Mouse (Mus musculus) forebrain, embryonic 12.5 days (tissue): ENCODE measurements around the gene Plekhm1. TPM values are rescaled to one million over a fixed set of nuclear protein-coding genes. Genes with fewer than 3 reads are reported as not detected.

ENCODE experiments used
- ATAC-seq: fragments of 200-750 bp; cut with Nextera tagmentation; 2 replicates; pipeline ENCODE4 v1.8.0; 2017; ENCODE audit warnings: moderate TSS enrichment; ENCODE audit not compliant: low FRiP score
- H3K27ac ChIP-seq: fragments of 300-500 bp; sonication (generic); 2 replicates; pipeline ENCODE4 v1.5.1; 2016; ENCODE audit warnings: mild to moderate bottlenecking
- H3K27me3 ChIP-seq: fragments of 300-500 bp; sonication (generic); 2 replicates; pipeline ENCODE4 v1.6.1; 2016; ENCODE audit warnings: mild to moderate bottlenecking
- H3K36me3 ChIP-seq: fragments of 300-500 bp; sonication (generic); replicated peaks from 2 replicates; pipeline ENCODE4 v1.6.1; 2016; ENCODE audit warnings: mild to moderate bottlenecking
- H3K4me1 ChIP-seq: fragments of 300-500 bp; sonication (generic); 2 replicates; pipeline ENCODE4 v1.6.1; 2016
- H3K4me2 ChIP-seq: fragments of 300-500 bp; sonication (generic); 2 replicates; pipeline ENCODE4 v1.6.1; 2016; ENCODE audit warnings: mild to moderate bottlenecking, moderate library complexity
- H3K4me3 ChIP-seq: fragments of 300-500 bp; sonication (generic); replicated peaks from 2 replicates; pipeline ENCODE4 v1.5.1; 2016; ENCODE audit warnings: mild to moderate bottlenecking
- H3K9ac ChIP-seq: fragments of 300-500 bp; sonication (generic); 2 replicates; pipeline ENCODE4 v1.6.1; 2016; ENCODE audit warnings: mild to moderate bottlenecking
- H3K9me3 ChIP-seq: fragments of 300-500 bp; sonication (generic); 2 replicates; pipeline ENCODE4 v1.6.1; 2016
- WGBS: fragments of 180-500 bp; shearing (Covaris S2); methylation state at CpG from one replicate; pipeline ENCODE4 v1.1.7; 2016; 5-methylcytosine and 5-hydroxymethylcytosine counted together
- polyA plus RNA-seq: library from polyadenylated mRNA; unstranded; fragments of >200 nt; fragmentation: Nextera tagmentation; extraction: Ambion mirVana; gene quantifications from 2 replicates; pipeline ENCODE4 v1.2.1, GENCODE M21; 2016

Plekhm1 gene
- polyA plus RNA-seq, 1 experiment from 2014 or later, result 10.3 TPM

- no peak overlapping the region for H3K9ac ChIP-seq
- H3K4me3 ChIP-seq, result no peak overlapping the region
- no peaks in the 10 kb centered on the region for H3K36me3 ChIP-seq
- peaks cover 7% of the 10 kb centered on the region; the same call in 1 of the 2 replicates for H3K27me3 ChIP-seq
- 84% methylated on average over 7 of the region's 7 CpGs for WGBS
- no peaks in the 10 kb centered on the region for H3K9me3 ChIP-seq
- no peaks in the 10 kb centered on the region for H3K4me1 ChIP-seq
- no peak for ATAC-seq
- H3K4me2 ChIP-seq, result no peak overlapping the region
- no peak overlapping the region for H3K27ac ChIP-seq
These were observed 66.9 kb downstream of the Plekhm1 start for GRCm38 (mm10) chr11:103345408-103346091.

DNA sequence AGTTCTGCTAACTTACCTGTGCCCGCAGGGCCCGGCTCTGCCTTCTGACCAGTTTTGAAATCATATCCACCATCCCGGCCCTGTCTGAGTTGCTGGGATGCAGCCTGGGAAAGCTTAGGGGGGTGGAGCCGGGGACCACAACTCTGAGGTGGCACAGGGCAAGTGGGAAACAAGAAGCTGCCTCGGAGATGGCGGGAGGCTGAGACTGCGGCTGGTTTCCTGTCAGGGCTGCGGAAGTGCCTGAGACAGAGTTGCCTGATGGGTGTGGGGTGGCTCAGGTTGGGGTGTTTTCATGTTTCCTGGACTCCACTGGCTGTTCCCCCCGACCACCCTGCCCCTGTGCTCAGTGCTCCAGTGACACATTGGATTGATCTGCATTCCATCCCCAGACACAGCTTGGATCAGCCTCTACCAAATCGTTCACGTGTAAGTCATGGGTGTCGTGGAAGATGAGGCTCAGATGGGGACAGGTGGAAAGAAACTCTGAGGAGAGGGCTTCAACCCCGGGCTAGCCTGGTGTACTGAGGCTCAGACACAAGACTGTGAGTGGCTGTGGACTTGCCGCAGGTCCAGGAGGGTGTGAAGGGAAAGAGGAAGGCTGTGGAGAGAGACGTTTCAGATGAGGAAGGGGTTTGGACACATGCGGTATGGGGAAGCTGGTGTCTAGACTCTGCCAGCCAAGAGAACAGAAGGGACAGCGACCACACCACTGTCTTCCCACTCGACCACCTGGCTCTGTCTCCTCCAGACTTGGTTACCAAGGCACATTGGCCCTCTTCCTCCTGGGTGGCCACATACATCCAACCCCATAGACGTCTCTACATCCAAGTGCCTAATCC lies 67.8 kb downstream of the Plekhm1 start:
- no peak overlapping the region for H3K4me3 ChIP-seq
- H3K36me3 ChIP-seq, result no peaks in the 10 kb centered on the region
- WGBS, result 77% methylated on average over 19 of the region's 19 CpGs
- 0 out of 2 replicates have a peak, but pooled peaks cover 1% of the 10 kb centered on the region for H3K4me1 ChIP-seq
- ATAC-seq, result no peak
- H3K9me3 ChIP-seq, result no peaks in the 10 kb centered on the region
- H3K27ac ChIP-seq, result no peak overlapping the region
- peaks cover 9% of the 10 kb centered on the region; the same call in 1 of the 2 replicates for H3K27me3 ChIP-seq
- no peak overlapping the region for H3K4me2 ChIP-seq
- no peak overlapping the region for H3K9ac ChIP-seq

DNA sequence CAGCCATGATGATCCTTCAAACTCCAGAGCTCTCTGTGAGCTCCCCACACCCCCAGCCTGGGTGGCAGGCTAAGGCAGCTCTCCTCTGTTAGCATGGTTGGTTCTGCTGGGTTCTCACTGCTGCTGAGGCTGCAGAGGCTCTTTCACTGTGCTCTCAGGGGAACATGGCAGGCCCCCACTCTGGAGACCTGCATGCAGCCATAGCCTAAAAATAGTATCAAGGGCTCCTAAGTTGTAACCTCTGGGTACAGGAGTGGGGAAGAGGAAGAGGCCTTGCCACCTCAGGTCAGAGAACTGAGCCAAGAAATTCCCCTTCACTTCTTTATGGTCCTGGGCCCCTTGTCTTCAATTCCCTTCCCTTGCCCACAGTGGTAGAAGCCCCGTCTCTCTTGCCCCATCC lies 68.6 kb downstream of the Plekhm1 start:
- ATAC-seq, result no peak
- no peak overlapping the region for H3K4me2 ChIP-seq
- WGBS, result 79% methylated on average over 1 of the region's 1 CpGs
- no peaks in the 10 kb centered on the region for H3K36me3 ChIP-seq
- 0 out of 2 replicates have a peak, but pooled peaks cover 4% of the 10 kb centered on the region for H3K4me1 ChIP-seq
- H3K27me3 ChIP-seq, result peaks cover 15% of the 10 kb centered on the region; the same call in 1 of the 2 replicates
- no peaks in the 10 kb centered on the region for H3K9me3 ChIP-seq
- H3K27ac ChIP-seq, result no peak overlapping the region
- H3K9ac ChIP-seq, result no peak overlapping the region
- H3K4me3 ChIP-seq, result no peak overlapping the region

GRCm38 (mm10) chr11:103343063-103343462 lies 69.4 kb downstream of the Plekhm1 start:
- Histone ChIP-seq H3K9me3 (no peaks in the 10 kb centered on the region), H3K4me1 (0 out of 2 replicates have a peak, but pooled peaks cover 4% of the 10 kb centered on the region), H3K27ac (no peak overlapping the region), H3K4me3 (no peak overlapping the region), H3K36me3 (no peaks in the 10 kb centered on the region), H3K9ac (no peak overlapping the region), H3K4me2 (no peak overlapping the region), H3K27me3 (peaks cover 15% of the 10 kb centered on the region; the same call in 1 of the 2 replicates)
- 83% methylated on average over 6 of the region's 6 CpGs for WGBS
- no peak for ATAC-seq

DNA sequence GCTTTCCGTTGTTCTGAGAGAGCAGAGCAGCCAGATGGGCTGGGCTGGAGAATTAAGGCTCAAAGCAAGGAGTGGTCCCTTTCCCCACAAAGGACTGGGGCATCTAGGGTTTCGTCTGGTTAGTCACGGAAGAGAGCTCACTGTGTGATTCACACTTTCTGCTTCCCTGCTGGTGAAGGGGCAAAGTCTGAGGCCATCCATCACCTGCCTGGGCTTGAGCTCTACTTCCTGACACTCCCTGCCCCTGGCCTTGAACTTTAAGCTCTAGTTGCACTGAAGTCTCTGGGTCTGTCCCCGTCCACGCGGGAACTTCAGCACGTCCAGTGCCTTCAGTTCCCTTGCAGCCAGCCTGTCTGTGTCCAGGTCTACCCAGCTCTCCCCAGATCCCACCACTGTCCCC lies 71.8 kb downstream of the Plekhm1 start:
- ATAC-seq, result no peak
- WGBS, result 59% methylated on average over 7 of the region's 7 CpGs
- H3K9me3 ChIP-seq, result no peaks in the 10 kb centered on the region
- H3K9ac ChIP-seq, result no peak overlapping the region
- H3K4me3 ChIP-seq, result no peak overlapping the region
- 0 out of 2 replicates have a peak, but pooled peaks cover 4% of the 10 kb centered on the region for H3K4me1 ChIP-seq
- peaks cover 22% of the 10 kb centered on the region; the same call in 1 of the 2 replicates for H3K27me3 ChIP-seq
- no peak overlapping the region for H3K27ac ChIP-seq
- H3K36me3 ChIP-seq, result no peaks in the 10 kb centered on the region
- no peak overlapping the region for H3K4me2 ChIP-seq

- Histone ChIP-seq H3K9me3 (no peaks in the 10 kb centered on the region), H3K36me3 (no peaks in the 10 kb centered on the region), H3K4me3 (no peak overlapping the region), H3K4me1 (0 out of 2 replicates have a peak, but pooled peaks cover 4% of the 10 kb centered on the region), H3K4me2 (peak overlapping the region; percentile 27; the same call in 1 of the 2 replicates), H3K9ac (no peak overlapping the region), H3K27me3 (peaks cover 27% of the 10 kb centered on the region), H3K27ac (no peak overlapping the region)
- no peak for ATAC-seq
- WGBS, result 73% methylated on average over 19 of the region's 19 CpGs
These were observed 72.4 kb downstream of the Plekhm1 start for GRCm38 (mm10) chr11:103340130-103340529.

- Histone ChIP-seq H3K4me3 (no peak overlapping the region), H3K27ac (no peak overlapping the region), H3K4me1 (0 out of 2 replicates have a peak, but pooled peaks cover 4% of the 10 kb centered on the region), H3K27me3 (peaks cover 33% of the 10 kb centered on the region), H3K9me3 (no peaks in the 10 kb centered on the region), H3K4me2 (peak overlapping the region; percentile 27; the same call in 1 of the 2 replicates), H3K9ac (no peak overlapping the region), H3K36me3 (no peaks in the 10 kb centered on the region)
- WGBS, result 49% methylated on average over 19 of the region's 19 CpGs
- ATAC-seq, result no peak
These were observed 72.9 kb downstream of the Plekhm1 start for GRCm38 (mm10) chr11:103339414-103340119.

DNA sequence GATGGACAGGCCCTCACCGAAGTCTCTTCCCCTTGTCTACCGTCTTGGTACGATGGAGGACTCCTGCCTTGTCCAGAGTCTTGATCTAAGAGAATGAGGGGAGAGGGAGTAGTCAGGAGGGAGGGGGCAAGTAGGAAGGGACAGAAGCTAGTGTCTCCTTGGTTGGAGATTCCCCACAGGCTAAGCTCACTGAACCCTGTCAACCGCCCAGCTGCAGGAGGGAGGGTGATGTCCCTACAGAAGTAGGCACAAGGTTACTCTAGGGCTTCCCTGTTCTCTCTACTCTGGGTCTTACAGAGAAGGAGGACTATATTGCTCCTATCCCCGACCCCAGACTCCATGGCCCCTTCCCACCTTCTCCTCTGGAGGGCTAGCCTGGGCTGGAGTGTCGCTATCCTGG lies 73.8 kb downstream of the Plekhm1 start:
- Histone ChIP-seq H3K9ac (no peak overlapping the region), H3K9me3 (no peaks in the 10 kb centered on the region), H3K36me3 (no peaks in the 10 kb centered on the region), H3K4me2 (no peak overlapping the region), H3K27ac (no peak overlapping the region), H3K4me1 (peaks cover 6% of the 10 kb centered on the region), H3K27me3 (peaks cover 42% of the 10 kb centered on the region), H3K4me3 (no peak overlapping the region)
- no peak for ATAC-seq
- WGBS, result 94% methylated on average over 6 of the region's 6 CpGs

DNA sequence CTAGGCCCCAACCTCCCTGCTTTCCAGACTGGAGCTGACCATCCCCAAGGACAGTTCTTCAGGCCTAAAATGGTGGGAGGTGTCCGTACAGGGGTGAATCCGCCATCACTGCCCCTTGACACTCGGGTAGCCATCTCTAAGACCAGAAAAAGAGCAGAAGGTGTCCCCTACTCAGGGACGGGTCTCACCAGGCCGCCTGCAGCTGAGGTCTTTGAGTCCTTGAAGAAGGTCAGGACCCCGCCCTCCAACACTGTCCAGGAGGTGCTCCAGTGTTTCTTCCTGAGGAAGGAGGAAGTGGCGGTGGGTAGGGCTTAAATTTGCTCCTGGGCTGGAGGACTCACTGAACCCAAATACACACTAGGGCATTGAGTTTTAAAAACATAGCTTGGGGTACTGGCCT lies 74.4 kb downstream of the Plekhm1 start:
- H3K27ac ChIP-seq, result no peak overlapping the region
- H3K4me2 ChIP-seq, result no peak overlapping the region
- H3K4me3 ChIP-seq, result no peak overlapping the region
- H3K27me3 ChIP-seq, result peaks cover 47% of the 10 kb centered on the region
- H3K9ac ChIP-seq, result no peak overlapping the region
- H3K36me3 ChIP-seq, result no peaks in the 10 kb centered on the region
- H3K9me3 ChIP-seq, result no peaks in the 10 kb centered on the region
- WGBS, result 82% methylated on average over 7 of the region's 7 CpGs
- H3K4me1 ChIP-seq, result peaks cover 12% of the 10 kb centered on the region
- no peak for ATAC-seq

GRCm38 (mm10) chr11:103337180-103337579 lies 75.3 kb downstream of the Plekhm1 start:
- Histone ChIP-seq H3K9me3 (no peaks in the 10 kb centered on the region), H3K4me3 (no peak overlapping the region), H3K4me2 (no peak overlapping the region), H3K9ac (no peak overlapping the region), H3K36me3 (no peaks in the 10 kb centered on the region), H3K4me1 (peaks cover 14% of the 10 kb centered on the region), H3K27me3 (peaks cover 57% of the 10 kb centered on the region), H3K27ac (no peak overlapping the region)
- no peak for ATAC-seq
- WGBS, result 97% methylated on average over 2 of the region's 2 CpGs

- Histone ChIP-seq H3K27me3 (peaks cover 58% of the 10 kb centered on the region), H3K4me3 (no peak overlapping the region), H3K27ac (no peak overlapping the region), H3K4me2 (no peak overlapping the region), H3K9me3 (no peaks in the 10 kb centered on the region), H3K4me1 (peaks cover 14% of the 10 kb centered on the region), H3K36me3 (no peaks in the 10 kb centered on the region), H3K9ac (no peak overlapping the region)
- no peak for ATAC-seq
- WGBS, result 85% methylated on average over 5 of the region's 5 CpGs
These were observed 76.9 kb downstream of the Plekhm1 start for GRCm38 (mm10) chr11:103335561-103335960.

GRCm38 (mm10) chr11:103334925-103335324 lies 77.6 kb downstream of the Plekhm1 start:
- H3K27me3 ChIP-seq, result peaks cover 55% of the 10 kb centered on the region
- no peak for ATAC-seq
- H3K36me3 ChIP-seq, result no peaks in the 10 kb centered on the region
- WGBS, result 89% methylated on average over 9 of the region's 9 CpGs
- H3K27ac ChIP-seq, result no peak overlapping the region
- H3K4me1 ChIP-seq, result peaks cover 14% of the 10 kb centered on the region
- H3K9me3 ChIP-seq, result no peaks in the 10 kb centered on the region
- H3K4me2 ChIP-seq, result no peak overlapping the region
- no peak overlapping the region for H3K9ac ChIP-seq
- no peak overlapping the region for H3K4me3 ChIP-seq
